Mouse (Mus musculus) c-Kit-positive CD71-positive TER-119-negative erythroid progenitor cells, embryonic 14.5 days (primary cell): ENCODE measurements around the gene Fbxw10.

Experiments
- DNase-seq: peaks from one replicate; pipeline ENCODE4 v3.0.0-alpha.2; 2013; ENCODE audit warnings: low read depth

Gene Fbxw10

DNA sequence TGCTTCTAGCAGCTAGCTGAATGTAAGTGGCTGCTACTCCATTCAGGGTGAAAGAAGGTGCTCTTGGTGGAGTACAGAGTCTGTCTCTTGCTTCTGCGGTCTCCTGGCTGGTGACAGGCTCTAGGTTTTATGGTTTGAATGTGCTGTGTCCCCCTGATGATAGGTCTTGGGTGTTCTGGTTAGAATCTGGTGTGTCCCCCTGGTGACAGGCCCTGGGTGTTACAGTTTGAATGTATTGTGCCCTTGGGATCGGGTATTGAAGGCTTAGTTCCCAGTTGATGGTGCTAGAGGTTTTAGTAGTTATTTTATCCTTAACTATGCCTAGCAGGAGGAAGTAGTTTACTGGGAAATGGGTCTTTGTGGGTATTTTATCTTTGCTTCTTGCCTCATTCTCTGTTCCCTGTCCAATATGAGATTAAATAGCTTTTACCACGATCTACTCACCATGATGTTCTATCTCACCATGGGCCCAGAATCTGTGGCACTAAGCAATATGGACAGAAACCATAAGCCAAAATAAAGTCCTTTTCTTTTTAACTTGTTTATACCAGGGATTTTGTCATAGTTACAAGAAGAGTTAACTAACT lies 62.9 kb downstream of the Fbxw10 start:
- no peak for DNase-seq

DNA sequence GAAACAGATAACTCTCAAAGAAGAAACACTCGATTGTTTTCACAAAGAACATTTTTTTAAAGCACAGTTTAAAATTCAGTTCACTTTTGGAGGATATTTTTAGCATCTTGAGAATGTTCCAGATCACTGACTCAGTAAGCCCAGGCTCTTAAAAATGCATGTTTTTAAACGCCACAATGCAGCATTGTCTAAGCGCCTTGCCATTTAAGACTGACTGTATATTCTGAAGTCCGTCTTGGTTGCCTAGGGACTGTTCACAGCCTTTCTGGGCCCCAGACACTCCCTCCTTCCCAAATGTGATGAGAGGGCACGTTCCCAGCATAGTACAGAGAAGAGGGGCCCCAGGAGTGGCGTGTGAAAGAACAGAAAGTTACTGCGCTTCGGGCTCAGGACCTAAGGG lies 64.5 kb downstream of the Fbxw10 start:
- no peak for DNase-seq

- DNase-seq = no peak
Measured at GRCm38 (mm10) chr11:62913141-62913540, 66.3 kb downstream of the Fbxw10 start.

DNA sequence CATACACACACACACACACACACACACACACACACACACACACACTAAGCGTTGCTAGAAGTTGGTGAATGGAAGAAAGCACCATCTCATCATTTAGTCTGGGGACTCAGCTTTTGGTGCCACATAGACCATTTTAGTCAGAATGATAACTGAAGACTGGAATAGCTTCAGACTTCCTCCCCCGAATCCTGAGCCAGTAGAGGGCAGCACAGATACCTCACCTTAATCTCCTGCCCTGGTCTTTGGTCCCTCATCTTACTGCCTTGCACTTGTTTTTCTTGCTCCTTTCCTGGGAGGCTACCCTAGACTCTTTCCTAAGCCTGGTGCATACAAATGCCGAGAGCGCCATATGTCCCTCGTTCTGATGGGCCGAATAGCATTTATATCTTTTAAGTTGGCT lies 67.7 kb downstream of the Fbxw10 start:
- no peak for DNase-seq

DNA sequence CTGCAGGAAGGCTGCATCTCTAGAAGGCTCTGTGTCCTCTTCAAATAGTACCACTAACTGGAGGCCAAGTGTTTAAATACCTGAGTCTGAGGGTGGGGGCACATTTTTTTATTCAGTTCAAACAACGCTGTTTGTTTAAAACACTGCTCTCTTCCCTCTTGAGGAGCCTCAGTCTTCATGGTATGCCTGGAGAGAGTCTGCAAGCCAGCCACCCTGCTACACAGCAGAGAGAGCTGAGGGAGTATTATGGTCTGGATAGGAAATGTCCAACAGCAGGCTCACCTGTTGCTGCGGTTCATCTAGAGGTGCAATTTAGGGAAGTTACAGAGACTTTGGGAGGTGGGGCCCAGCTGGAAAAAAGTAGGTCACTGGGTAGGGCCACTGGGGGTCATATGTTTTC lies 68.6 kb downstream of the Fbxw10 start:
- DNase-seq = no peak

DNA sequence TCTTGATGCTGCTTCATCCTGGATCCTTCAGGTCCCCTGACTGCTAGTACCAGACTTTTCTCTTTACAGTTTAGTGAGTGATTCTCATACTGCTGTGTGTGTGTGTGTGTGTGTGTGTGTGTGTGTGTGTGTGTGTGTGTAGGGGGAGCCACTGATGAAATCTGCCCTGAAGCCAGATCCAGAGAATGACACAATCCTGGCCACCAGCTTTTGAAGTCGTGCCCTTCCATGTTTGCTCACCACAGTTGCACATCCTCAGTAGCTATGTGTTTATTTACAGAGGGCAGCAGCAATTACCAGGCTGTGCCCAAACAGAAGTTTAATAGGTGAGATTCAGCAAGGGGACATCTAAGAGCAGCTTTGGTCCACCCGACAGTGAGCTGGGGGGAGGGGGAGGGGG lies 69.9 kb downstream of the Fbxw10 start:
- no peak for DNase-seq

GRCm38 (mm10) chr11:62919946-62920742 lies 73.3 kb downstream of the Fbxw10 start:
- DNase-seq = no peak

GRCm38 (mm10) chr11:62920743-62921050 lies 73.8 kb downstream of the Fbxw10 start:
- DNase-seq = no peak

GRCm38 (mm10) chr11:62921052-62921977 lies 74.4 kb downstream of the Fbxw10 start:
- DNase-seq = peak; percentile 58

DNA sequence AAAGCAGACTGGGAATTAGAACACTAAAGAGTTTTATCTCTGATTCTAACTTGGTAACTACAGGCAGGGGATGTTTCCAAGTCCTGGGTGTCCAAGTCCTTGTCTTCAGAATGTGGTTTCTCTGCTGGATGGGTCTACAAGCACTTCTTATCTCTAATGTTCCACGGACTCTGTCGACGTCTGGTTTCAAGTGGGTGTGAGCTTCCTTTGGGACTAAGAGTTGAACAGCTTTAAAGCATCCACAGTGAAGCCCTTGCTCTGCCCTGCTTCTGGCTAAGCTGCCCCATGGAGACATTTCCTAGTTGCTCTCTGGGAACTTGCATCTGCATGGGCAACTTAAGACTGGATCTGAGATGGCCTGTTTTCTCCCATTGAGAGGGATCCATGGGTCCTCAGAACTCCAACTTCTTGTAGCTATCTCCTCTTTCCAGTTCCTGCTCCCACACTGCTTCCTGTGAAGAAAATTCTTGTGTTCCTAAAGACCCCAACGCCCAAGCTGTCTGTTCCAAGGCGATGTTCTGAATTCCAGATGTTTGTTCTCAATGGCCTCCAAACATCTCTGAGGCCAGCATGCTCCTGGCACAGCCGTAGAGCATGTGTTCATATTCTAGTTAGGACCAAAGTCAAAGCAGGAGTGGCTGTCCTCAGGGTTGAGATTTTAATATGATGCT lies 77.4 kb downstream of the Fbxw10 start:
- no peak for DNase-seq
